Mouse (Mus musculus) thymus, postnatal 25 days (tissue): ENCODE measurements around the gene Ttc21a.

ENCODE experiments used
- DNase-seq: peaks from one replicate; pipeline ENCODE4 v3.0.0; 2022

Gene Ttc21a

GRCm38 (mm10) chr9:119941861-119942260, 4.5 kb downstream of the Ttc21a start:
- no peak for DNase-seq

GRCm38 (mm10) chr9:119943326-119943725, 5.9 kb downstream of the Ttc21a start:
- DNase-seq: no peak

- DNase-seq: peak; percentile 68
Observed at GRCm38 (mm10) chr9:119945173-119945900, 7.9 kb downstream of the Ttc21a start.

- no peak for DNase-seq
Observed at GRCm38 (mm10) chr9:119948804-119949203, 11.4 kb downstream of the Ttc21a start.

GRCm38 (mm10) chr9:119950434-119950833, 13.0 kb downstream of the Ttc21a start:
- DNase-seq: no peak

GRCm38 (mm10) chr9:119951388-119951787, 14.0 kb downstream of the Ttc21a start:
- no peak for DNase-seq

- no peak for DNase-seq
Observed at GRCm38 (mm10) chr9:119958835-119959234, 21.4 kb downstream of the Ttc21a start.

- DNase-seq: no peak
Observed at GRCm38 (mm10) chr9:119962216-119962615, 24.8 kb downstream of the Ttc21a start.

- peak; percentile 84 for DNase-seq
Observed at GRCm38 (mm10) chr9:119962987-119963667, 25.7 kb downstream of the Ttc21a start.

GRCm38 (mm10) chr9:119964206-119964605, 26.8 kb downstream of the Ttc21a start:
- no peak for DNase-seq

- no peak for DNase-seq
Observed at GRCm38 (mm10) chr9:119965186-119965585, 27.8 kb downstream of the Ttc21a start.

- no peak for DNase-seq
Observed at GRCm38 (mm10) chr9:119966221-119966910, 29.0 kb downstream of the Ttc21a start.

GRCm38 (mm10) chr9:119969811-119970210, 32.4 kb downstream of the Ttc21a start:
- DNase-seq: no peak

- peak; percentile 49 for DNase-seq
Observed at GRCm38 (mm10) chr9:119970221-119970620, 32.8 kb downstream of the Ttc21a start.

GRCm38 (mm10) chr9:119970763-119971656, 33.6 kb downstream of the Ttc21a start:
- no peak for DNase-seq

GRCm38 (mm10) chr9:119972166-119972565, 34.8 kb downstream of the Ttc21a start:
- DNase-seq: no peak

- DNase-seq: no peak
Observed at GRCm38 (mm10) chr9:119972582-119972981, 35.2 kb downstream of the Ttc21a start.

GRCm38 (mm10) chr9:119973281-119973680, 35.9 kb downstream of the Ttc21a start:
- DNase-seq: no peak

GRCm38 (mm10) chr9:119973869-119974520, 36.6 kb downstream of the Ttc21a start:
- peak; percentile 50 for DNase-seq

- DNase-seq: no peak
Observed at GRCm38 (mm10) chr9:119974609-119975008, 37.2 kb downstream of the Ttc21a start.

GRCm38 (mm10) chr9:119975286-119975685, 37.9 kb downstream of the Ttc21a start:
- DNase-seq: no peak
